Mouse (Mus musculus): ENCODE data around the gene 9230104L09Rik. TPM values are rescaled to one million over a fixed set of nuclear protein-coding genes. Genes with fewer than 3 reads are reported as not detected.

The 9230104L09Rik gene
- polyA plus RNA-seq, 3 experiments from 2014 or later = not detected

- ATAC-seq = no peak
Measured at GRCm38 (mm10) chr2:148856630-148857400, 8.0 kb downstream of the 9230104L09Rik start.

GRCm38 (mm10) chr2:148851116-148851906 is 13.5 kb downstream of the 9230104L09Rik start:
- peak; percentile 73 for ATAC-seq

- ATAC-seq = no peak
Measured at GRCm38 (mm10) chr2:148839224-148839623, 25.6 kb downstream of the 9230104L09Rik start.

GRCm38 (mm10) chr2:148838075-148838777 is 26.6 kb downstream of the 9230104L09Rik start:
- ATAC-seq = no peak

- ATAC-seq = no peak
Measured at GRCm38 (mm10) chr2:148834912-148835311, 29.9 kb downstream of the 9230104L09Rik start, which contains the start of gene Cst9. Gene Cst9 (plus strand): TSS chr2:148835147.

GRCm38 (mm10) chr2:148825986-148826385 is 38.9 kb downstream of the 9230104L09Rik start:
- no peak for ATAC-seq

GRCm38 (mm10) chr2:148819909-148820308 is 44.9 kb downstream of the 9230104L09Rik start, which contains the start of gene Cst13:
Gene Cst13 (plus strand): TSS chr2:148820081.
- no peak for ATAC-seq

- no peak for ATAC-seq
Measured at GRCm38 (mm10) chr2:148806696-148807095, 58.1 kb downstream of the 9230104L09Rik start.

GRCm38 (mm10) chr2:148801491-148801921 is 63.3 kb downstream of the 9230104L09Rik start:
- ATAC-seq = no peak

- ATAC-seq = no peak
Measured at GRCm38 (mm10) chr2:148798485-148798884, 66.4 kb downstream of the 9230104L09Rik start, which contains the start of gene Cst8. Gene Cst8 (plus strand): TSS chr2:148798785.

Other genes starting within 250 kb of the 9230104L09Rik start
- 10 to 100 TPM; 49.6 to 70.0 (median 60.2) TPM for gene Nxt1, start 192.4 kb downstream of the 9230104L09Rik start, polyA plus RNA-seq (2017; shearing (Covaris generic))
- 10 to 100 TPM in 2 of 3 experiments, 1 to 10 TPM in 1; 8.9 to 21.7 (median 14.9) TPM for gene Gzf1, start 184.0 kb downstream of the 9230104L09Rik start, polyA plus RNA-seq (2017; shearing (Covaris generic))
- gene Napb, start 132.6 kb downstream of the 9230104L09Rik start, polyA plus RNA-seq (2017; shearing (Covaris generic)) = 1 to 10 TPM in 2 of 3 experiments, under 1 TPM in 1; 0.34 to 1.2 (median 1.1) TPM
- not detected for gene Cstl1, start 114.7 kb downstream of the 9230104L09Rik start, polyA plus RNA-seq (2017; shearing (Covaris generic))
- gene Cst11, start 93.5 kb downstream of the 9230104L09Rik start, polyA plus RNA-seq (2017; shearing (Covaris generic)) = not detected
- not detected for gene 8030411F24Rik, start 83.0 kb downstream of the 9230104L09Rik start, polyA plus RNA-seq (2017; shearing (Covaris generic))
- not detected for gene Cst12, start 75.7 kb downstream of the 9230104L09Rik start, polyA plus RNA-seq (2017; shearing (Covaris generic))
- not detected for gene Cst8, start 66.3 kb downstream of the 9230104L09Rik start, polyA plus RNA-seq (2017; shearing (Covaris generic))
- gene Cst13, start 45.0 kb downstream of the 9230104L09Rik start, polyA plus RNA-seq (2017; shearing (Covaris generic)) = not detected
- gene Cst9, start 29.9 kb downstream of the 9230104L09Rik start, polyA plus RNA-seq (2017; shearing (Covaris generic)) = not detected
- 100 to 1,000 TPM; 152 to 225 (median 175) TPM for gene Cst3, start 10.7 kb upstream of the 9230104L09Rik start, polyA plus RNA-seq (2017; shearing (Covaris generic))
- gene Gm1330, start 138.2 kb upstream of the 9230104L09Rik start, polyA plus RNA-seq (2017; shearing (Covaris generic)) = not detected
- gene Gm10750, start 152.2 kb upstream of the 9230104L09Rik start, polyA plus RNA-seq (2017; shearing (Covaris generic)) = not detected